Mouse (Mus musculus) CH12.LX (cell line): ENCODE results near the gene Gm36079. TPM values are rescaled to one million over a fixed set of nuclear protein-coding genes. Genes with fewer than 3 reads are reported as not detected.

Experiments used
- polyA plus RNA-seq: library from polyadenylated mRNA; unstranded; fragments of >175 nt; gene quantifications from 2 replicates; pipeline ENCODE4 v1.2.1, GENCODE M21; 2012; ENCODE audit warnings: low read depth; ENCODE audit not compliant: insufficient read length
- total RNA-seq, 2 experiments: library from RNA; depleted of rRNA; stranded (reverse); fragments of 300-350 nt in 1 of 2; fragments of >200 nt in 1 of 2; gene quantifications; 2 replicates each; pipeline ENCODE4 v1.2.3; 2012 to 2014

Gene Gm36079
- total and polyA plus RNA-seq, 3 experiments = not detected

Other genes starting within 250 kb of the Gm36079 start
- gene Zfp131, start 236.1 kb downstream of the Gm36079 start, total RNA-seq (2012; rRNA removed) = 31.3 and 35.9 TPM in 2 replicates
- 61.4 and 70.6 TPM in 2 replicates for gene Zfp131, start 236.1 kb downstream of the Gm36079 start, total RNA-seq (2014; rRNA removed)
- 42.6 and 49.3 TPM in 2 replicates for gene Zfp131, start 236.1 kb downstream of the Gm36079 start, polyA plus RNA-seq
- gene AF067063, start 196.8 kb downstream of the Gm36079 start, total RNA-seq (2012; rRNA removed) = not detected in 2 replicates
- gene AF067063, start 196.8 kb downstream of the Gm36079 start, total RNA-seq (2014; rRNA removed) = not detected in 2 replicates
- gene AF067063, start 196.8 kb downstream of the Gm36079 start, polyA plus RNA-seq = not detected in 2 replicates
- not detected in 2 replicates for gene D13Ertd608e, start 191.0 kb downstream of the Gm36079 start, total RNA-seq (2012; rRNA removed)
- gene D13Ertd608e, start 191.0 kb downstream of the Gm36079 start, total RNA-seq (2014; rRNA removed) = not detected in 2 replicates
- gene D13Ertd608e, start 191.0 kb downstream of the Gm36079 start, polyA plus RNA-seq = not detected in 2 replicates
- not detected in 2 replicates for gene Tcstv1, start 132.2 kb downstream of the Gm36079 start, total RNA-seq (2012; rRNA removed)
- gene Tcstv1, start 132.2 kb downstream of the Gm36079 start, total RNA-seq (2014; rRNA removed) = not detected in 2 replicates
- not detected in 2 replicates for gene Tcstv1, start 132.2 kb downstream of the Gm36079 start, polyA plus RNA-seq
- gene Gm21761, start 97.7 kb downstream of the Gm36079 start, total RNA-seq (2012; rRNA removed) = 78.3 and 103 TPM in 2 replicates
- gene Gm21761, start 97.7 kb downstream of the Gm36079 start, total RNA-seq (2014; rRNA removed) = 6.8 and 7.0 TPM in 2 replicates
- gene Gm21761, start 97.7 kb downstream of the Gm36079 start, polyA plus RNA-seq = 12.7 and 14.3 TPM in 2 replicates
- gene B020031M17Rik, start 76.2 kb downstream of the Gm36079 start, total RNA-seq (2012; rRNA removed) = 2.4 and 2.9 TPM in 2 replicates
- 0.88 TPM in 1 of 2 replicates, not detected in the other for gene B020031M17Rik, start 76.2 kb downstream of the Gm36079 start, total RNA-seq (2014; rRNA removed)
- gene B020031M17Rik, start 76.2 kb downstream of the Gm36079 start, polyA plus RNA-seq = 1.7 and 1.9 TPM in 2 replicates
- gene Gm21188, start 25.2 kb upstream of the Gm36079 start, total RNA-seq (2012; rRNA removed) = 1.2 TPM in 2 replicates
- gene Gm21188, start 25.2 kb upstream of the Gm36079 start, total RNA-seq (2014; rRNA removed) = 0.38 and 0.82 TPM in 2 replicates
- 1.5 and 1.6 TPM in 2 replicates for gene Gm21188, start 25.2 kb upstream of the Gm36079 start, polyA plus RNA-seq
- 65.7 and 102 TPM in 2 replicates for gene Gm20767, start 113.2 kb upstream of the Gm36079 start, total RNA-seq (2012; rRNA removed)
- gene Gm20767, start 113.2 kb upstream of the Gm36079 start, total RNA-seq (2014; rRNA removed) = 2.1 and 5.1 TPM in 2 replicates
- 4.8 and 8.4 TPM in 2 replicates for gene Gm20767, start 113.2 kb upstream of the Gm36079 start, polyA plus RNA-seq
- gene Gm21818, start 145.4 kb upstream of the Gm36079 start, total RNA-seq (2012; rRNA removed) = 0.38 and 0.42 TPM in 2 replicates
- gene Gm21818, start 145.4 kb upstream of the Gm36079 start, total RNA-seq (2014; rRNA removed) = 0.64 and 1.3 TPM in 2 replicates
- gene Gm21818, start 145.4 kb upstream of the Gm36079 start, polyA plus RNA-seq = 0.50 and 0.79 TPM in 2 replicates
- gene Gm21762, start 188.9 kb upstream of the Gm36079 start, total RNA-seq (2012; rRNA removed) = 1.4 and 2.4 TPM in 2 replicates
- 20.0 and 20.3 TPM in 2 replicates for gene Gm21762, start 188.9 kb upstream of the Gm36079 start, total RNA-seq (2014; rRNA removed)
- gene Gm21762, start 188.9 kb upstream of the Gm36079 start, polyA plus RNA-seq = 11.1 and 16.4 TPM in 2 replicates
- not detected in 2 replicates for gene Gm21731, start 212.1 kb upstream of the Gm36079 start, total RNA-seq (2012; rRNA removed)
- gene Gm21731, start 212.1 kb upstream of the Gm36079 start, total RNA-seq (2014; rRNA removed) = not detected in 2 replicates
- not detected in 2 replicates for gene Gm21731, start 212.1 kb upstream of the Gm36079 start, polyA plus RNA-seq
- gene AF067061, start 236.1 kb upstream of the Gm36079 start, total RNA-seq (2012; rRNA removed) = 83.0 and 130 TPM in 2 replicates
- 41.9 and 48.9 TPM in 2 replicates for gene AF067061, start 236.1 kb upstream of the Gm36079 start, total RNA-seq (2014; rRNA removed)
- 33.8 and 34.6 TPM in 2 replicates for gene AF067061, start 236.1 kb upstream of the Gm36079 start, polyA plus RNA-seq